Mouse (Mus musculus) embryonic facial prominence, embryonic 11.5 days (tissue): ENCODE measurements around the gene C2cd4d. TPM values are rescaled to one million over a fixed set of nuclear protein-coding genes. Genes with fewer than 3 reads are reported as not detected.
A peak's percentile ranks its signal among the peaks of the same experiment; 100 is the strongest.

Experiments
- ATAC-seq: fragments of 200-750 bp; cut with Nextera tagmentation; replicated peaks from 2 replicates; pipeline ENCODE4 v1.8.0; 2017; ENCODE audit warnings: low read depth; ENCODE audit not compliant: insufficient number of reproducible peaks, low FRiP score, low TSS enrichment
- DNase-seq: peaks from one replicate; pipeline ENCODE4 v3.0.0-alpha.2; 2015; ENCODE audit warnings: low spot score
- H3K27ac ChIP-seq: fragments of 300-500 bp; sonication (generic); replicated peaks from 2 replicates; pipeline ENCODE4 v1.5.1; 2014; ENCODE audit warnings: mild to moderate bottlenecking, low read depth, low read length, control low read depth
- H3K27me3 ChIP-seq: fragments of 300-500 bp; sonication (generic); 2 replicates; pipeline ENCODE4 v1.6.1; 2014; ENCODE audit warnings: mild to moderate bottlenecking, low read length, moderate library complexity, mixed read lengths; ENCODE audit not compliant: control insufficient read depth, insufficient read depth
- H3K36me3 ChIP-seq: fragments of 300-500 bp; sonication (generic); replicated peaks from 2 replicates; pipeline ENCODE4 v1.6.1; 2014; ENCODE audit warnings: low read depth, mild to moderate bottlenecking, low read length, moderate library complexity, mixed read lengths; ENCODE audit not compliant: control insufficient read depth, insufficient read depth
- H3K4me1 ChIP-seq: fragments of 300-500 bp; sonication (generic); 2 replicates; pipeline ENCODE4 v1.6.1; 2014; ENCODE audit warnings: low read length, mixed read lengths; ENCODE audit not compliant: control insufficient read depth, insufficient read depth
- H3K4me2 ChIP-seq: fragments of 300-500 bp; sonication (generic); 2 replicates; pipeline ENCODE4 v1.6.1; 2014; ENCODE audit warnings: low read depth, mild to moderate bottlenecking, control low read depth, low read length, moderate library complexity
- H3K4me3 ChIP-seq: fragments of 300-500 bp; sonication (generic); 2 replicates; pipeline ENCODE4 v1.5.1; 2014; ENCODE audit warnings: low read depth, low read length, control low read depth
- H3K9ac ChIP-seq: fragments of 300-500 bp; sonication (generic); replicated peaks from 2 replicates; pipeline ENCODE4 v1.6.1; 2014; ENCODE audit warnings: mild to moderate bottlenecking, control low read depth, low read length
- H3K9me3 ChIP-seq: fragments of 300-500 bp; sonication (generic); replicated peaks from 2 replicates; pipeline ENCODE4 v1.6.1; 2016; ENCODE audit warnings: mild to moderate bottlenecking, low read length, inconsistent platforms, mixed read lengths; ENCODE audit not compliant: control insufficient read depth
- WGBS: fragments of 180-500 bp; shearing (Covaris S2); extraction: QIAGEN DNeasy Blood & Tissue Kit; methylation state at CpG from one replicate; pipeline ENCODE4 v1.1.7; 2014; 5-methylcytosine and 5-hydroxymethylcytosine counted together
- polyA plus RNA-seq: library from polyadenylated mRNA; unstranded; fragments of >200 nt; fragmentation: Nextera tagmentation; extraction: Ambion mirVana; gene quantifications from 2 replicates; pipeline ENCODE4 v1.2.1, GENCODE M21; 2014

The C2cd4d gene
- polyA plus RNA-seq, 1 experiment from 2014 or later, result 0.88 TPM

DNA sequence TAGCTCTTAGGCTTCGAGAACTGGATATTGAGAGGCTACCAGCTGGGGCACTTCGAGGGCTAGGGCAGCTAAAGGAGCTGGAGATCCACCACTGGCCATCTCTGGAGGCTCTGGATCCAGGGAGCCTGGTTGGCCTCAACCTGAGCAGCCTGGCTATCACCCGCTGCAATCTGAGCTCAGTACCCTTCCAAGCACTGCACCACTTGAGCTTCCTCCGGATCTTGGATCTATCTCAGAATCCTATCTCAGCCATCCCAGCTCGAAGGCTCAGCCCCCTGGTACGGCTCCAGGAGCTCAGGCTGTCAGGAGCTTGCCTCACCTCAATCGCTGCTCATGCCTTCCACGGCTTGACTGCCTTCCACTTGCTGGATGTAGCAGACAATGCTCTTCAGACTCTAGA lies 40.2 kb downstream of the C2cd4d start:
- Histone ChIP-seq H3K27me3 (peaks cover 4% of the 10 kb centered on the region), H3K4me3 (no peak overlapping the region), H3K4me1 (peaks cover 2% of the 10 kb centered on the region; the same call in 1 of the 2 replicates), H3K36me3 (no peaks in the 10 kb centered on the region), H3K9ac (no peak overlapping the region), H3K27ac (no peak overlapping the region), H3K9me3 (no peaks in the 10 kb centered on the region), H3K4me2 (no peak overlapping the region)
- ATAC-seq (no peak), DNase-seq (no peak)
- 59% methylated on average over 8 of the region's 8 CpGs for WGBS

DNA sequence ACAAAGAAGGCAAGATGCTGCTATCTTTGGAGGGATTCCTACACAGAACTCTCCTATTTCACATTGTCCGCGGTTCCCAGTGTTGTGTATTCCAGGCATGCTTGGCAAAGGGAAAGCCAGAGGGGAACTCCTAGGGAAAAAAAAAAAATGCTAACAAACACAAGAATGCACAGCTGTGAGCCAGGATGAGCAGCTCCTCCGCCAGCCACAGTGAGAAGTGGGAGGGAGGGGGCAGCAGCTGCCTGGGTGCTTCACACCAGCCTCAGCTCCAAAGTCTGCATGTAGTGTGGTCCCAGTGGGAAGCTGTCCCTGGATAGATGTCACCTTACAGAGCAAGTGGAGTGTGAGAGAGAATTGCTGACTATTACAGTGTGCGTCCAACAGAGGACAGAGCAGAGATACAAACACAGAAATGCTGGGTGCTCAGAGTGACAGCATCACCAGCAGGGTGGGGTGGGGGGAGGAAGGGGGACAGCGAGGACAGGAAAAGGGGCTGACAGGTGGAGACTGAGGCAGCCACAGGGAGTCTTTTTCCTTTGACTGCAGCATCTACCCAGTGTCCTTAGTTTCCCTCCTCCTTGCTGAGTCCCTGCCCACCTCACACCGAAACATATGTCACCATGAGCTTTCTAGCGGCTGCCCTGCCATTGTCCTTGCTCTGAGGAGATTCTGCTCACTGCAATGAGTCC lies 42.3 kb downstream of the C2cd4d start:
- no peak overlapping the region for H3K27ac ChIP-seq
- H3K4me3 ChIP-seq, result no peak overlapping the region
- no peaks in the 10 kb centered on the region; the same call in 1 of the 2 replicates for H3K27me3 ChIP-seq
- H3K9me3 ChIP-seq, result no peaks in the 10 kb centered on the region
- peaks cover 2% of the 10 kb centered on the region; the same call in 1 of the 2 replicates for H3K4me1 ChIP-seq
- no peak overlapping the region; the same call in 1 of the 2 replicates for H3K4me2 ChIP-seq
- no peak overlapping the region for H3K9ac ChIP-seq
- ATAC-seq (no peak), DNase-seq (no peak)
- 15% methylated on average over 7 of the region's 7 CpGs for WGBS
- H3K36me3 ChIP-seq, result no peaks in the 10 kb centered on the region

GRCm38 (mm10) chr3:94405561-94405960 lies 43.3 kb downstream of the C2cd4d start:
- 64% methylated on average over 4 of the region's 4 CpGs for WGBS
- Histone ChIP-seq H3K36me3 (no peaks in the 10 kb centered on the region), H3K4me2 (no peak overlapping the region), H3K4me3 (no peak overlapping the region), H3K27me3 (no peaks in the 10 kb centered on the region), H3K4me1 (peaks cover 2% of the 10 kb centered on the region; the same call in 1 of the 2 replicates), H3K9ac (no peak overlapping the region), H3K27ac (no peak overlapping the region), H3K9me3 (no peaks in the 10 kb centered on the region)
- DNase-seq (no peak), ATAC-seq (no peak)

- no peaks in the 10 kb centered on the region for H3K4me1 ChIP-seq
- peak overlapping the region; percentile 39 for H3K9ac ChIP-seq
- 13% methylated on average over 25 of the region's 25 CpGs for WGBS
- H3K4me3 ChIP-seq, result peak overlapping the region; percentile 43
- no peaks in the 10 kb centered on the region for H3K27me3 ChIP-seq
- ATAC-seq, result peak; percentile 51; the same call in 1 of the 2 replicates
- H3K4me2 ChIP-seq, result peak overlapping the region; percentile 87
- H3K36me3 ChIP-seq, result no peaks in the 10 kb centered on the region
- no peak overlapping the region for H3K27ac ChIP-seq
- no peak for DNase-seq
- no peaks in the 10 kb centered on the region for H3K9me3 ChIP-seq
Observed at GRCm38 (mm10) chr3:94412530-94412929, 50.3 kb downstream of the C2cd4d start.

GRCm38 (mm10) chr3:94413031-94413679 lies 50.9 kb downstream of the C2cd4d start, which contains the start of gene Tdrkh:
TSS of gene Tdrkh (plus strand) at chr3:94413273.
- Histone ChIP-seq H3K27ac (no peak within 1 kb of the TSS), H3K9me3 (no peaks in the 10 kb centered on the region), H3K36me3 (no peaks in the 10 kb centered on the region), H3K4me1 (no peaks in the 10 kb centered on the region), H3K4me2 (peak within 1 kb of the TSS; percentile 87), H3K4me3 (peak within 1 kb of the TSS; percentile 43), H3K9ac (peak within 1 kb of the TSS; percentile 52), H3K27me3 (no peaks in the 10 kb centered on the region)
- 12% methylated on average over 51 of the region's 52 CpGs for WGBS
- DNase-seq (peak; percentile 98), ATAC-seq (peak; percentile 100)

Other genes starting within 250 kb of the C2cd4d start
- not detected in 2 replicates for gene Gm10696, start 184.2 kb upstream of the C2cd4d start, polyA plus RNA-seq
- gene Gm5286, start 165.7 kb upstream of the C2cd4d start, polyA plus RNA-seq, result not detected in 2 replicates
- gene Gm4778, start 98.4 kb upstream of the C2cd4d start, polyA plus RNA-seq, result not detected in 2 replicates
- 9.6 and 13.3 TPM in 2 replicates for gene Them4, start 52.3 kb upstream of the C2cd4d start, polyA plus RNA-seq
- 0.50 TPM in 1 of 2 replicates, not detected in the other for gene Them5, start 20.3 kb upstream of the C2cd4d start, polyA plus RNA-seq
- gene Rorc, start 10.4 kb downstream of the C2cd4d start, polyA plus RNA-seq, result 0.22 and 0.38 TPM in 2 replicates
- 0.06 and 0.13 TPM in 2 replicates for gene Lingo4, start 36.1 kb downstream of the C2cd4d start, polyA plus RNA-seq
- 16.1 and 19.8 TPM in 2 replicates for gene Tdrkh, start 50.8 kb downstream of the C2cd4d start, polyA plus RNA-seq
- gene Mrpl9, start 80.9 kb downstream of the C2cd4d start, polyA plus RNA-seq, result 63.8 and 66.0 TPM in 2 replicates
- gene Oaz3, start 81.5 kb downstream of the C2cd4d start, polyA plus RNA-seq, result 0.14 TPM in 1 of 2 replicates, not detected in the other
- 29.2 and 32.8 TPM in 2 replicates for gene Celf3, start 115.9 kb downstream of the C2cd4d start, polyA plus RNA-seq
- 3.0 and 3.4 TPM in 2 replicates for gene Riiad1, start 117.9 kb downstream of the C2cd4d start, polyA plus RNA-seq
- 39.3 and 41.6 TPM in 2 replicates for gene Snx27, start 220.3 kb downstream of the C2cd4d start, polyA plus RNA-seq